Mouse (Mus musculus) fibroblast of lung, adult 2 months (primary cell): ENCODE measurements around the gene Mup5.
"Not testable (repeated sequence)": the region's sequence is repeated elsewhere in the genome, so short reads cannot be mapped to it uniquely, and the experiment has no call there.

Experiments used
- DNase-seq: peaks from one replicate; pipeline ENCODE4 v3.0.0-alpha.2; 2011; ENCODE audit warnings: low read depth

Mup5 gene

DNA sequence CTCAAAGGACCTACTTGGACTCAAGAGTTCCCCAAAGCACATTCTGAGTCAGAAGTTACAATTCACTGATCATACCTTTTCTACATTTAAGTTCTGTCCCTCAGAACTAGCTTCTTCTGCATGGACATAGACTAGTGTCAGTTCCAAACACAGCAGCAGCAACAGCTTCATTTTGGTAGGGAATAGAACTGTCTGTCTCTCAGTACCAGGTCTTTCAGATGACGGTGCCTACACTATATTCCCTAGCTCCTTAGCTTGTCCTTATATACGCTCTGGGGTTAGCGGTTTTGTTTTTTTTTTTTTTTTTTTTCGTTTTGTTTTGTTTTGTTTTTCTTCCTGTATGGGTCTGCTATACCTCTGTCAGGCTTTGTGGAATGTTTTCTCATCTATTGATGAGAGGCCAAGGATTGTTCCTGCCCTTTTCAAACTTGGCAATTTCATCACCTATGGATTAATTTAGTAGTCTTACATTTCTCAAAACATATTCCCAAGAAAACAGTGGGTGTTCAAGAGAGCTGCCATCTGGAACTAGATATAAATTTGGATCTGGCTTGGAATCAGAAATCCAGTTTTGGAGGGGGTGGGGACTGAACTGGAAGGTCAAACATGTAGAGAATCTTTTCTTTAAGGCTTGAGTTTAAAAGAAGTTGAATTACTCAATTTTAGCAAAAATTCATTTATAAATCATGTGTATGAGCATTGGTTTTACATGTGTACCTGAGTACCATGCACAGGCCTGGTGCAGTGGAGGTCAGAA is at the start of gene Mup5:
Gene Mup5 (minus strand): TSS at position 282 of the 757 bp plus-strand sequence.
- no peak for DNase-seq

GRCm38 (mm10) chr4:61858160-61858559 is 23.1 kb upstream of the Mup5 start:
- DNase-seq: no peak

DNA sequence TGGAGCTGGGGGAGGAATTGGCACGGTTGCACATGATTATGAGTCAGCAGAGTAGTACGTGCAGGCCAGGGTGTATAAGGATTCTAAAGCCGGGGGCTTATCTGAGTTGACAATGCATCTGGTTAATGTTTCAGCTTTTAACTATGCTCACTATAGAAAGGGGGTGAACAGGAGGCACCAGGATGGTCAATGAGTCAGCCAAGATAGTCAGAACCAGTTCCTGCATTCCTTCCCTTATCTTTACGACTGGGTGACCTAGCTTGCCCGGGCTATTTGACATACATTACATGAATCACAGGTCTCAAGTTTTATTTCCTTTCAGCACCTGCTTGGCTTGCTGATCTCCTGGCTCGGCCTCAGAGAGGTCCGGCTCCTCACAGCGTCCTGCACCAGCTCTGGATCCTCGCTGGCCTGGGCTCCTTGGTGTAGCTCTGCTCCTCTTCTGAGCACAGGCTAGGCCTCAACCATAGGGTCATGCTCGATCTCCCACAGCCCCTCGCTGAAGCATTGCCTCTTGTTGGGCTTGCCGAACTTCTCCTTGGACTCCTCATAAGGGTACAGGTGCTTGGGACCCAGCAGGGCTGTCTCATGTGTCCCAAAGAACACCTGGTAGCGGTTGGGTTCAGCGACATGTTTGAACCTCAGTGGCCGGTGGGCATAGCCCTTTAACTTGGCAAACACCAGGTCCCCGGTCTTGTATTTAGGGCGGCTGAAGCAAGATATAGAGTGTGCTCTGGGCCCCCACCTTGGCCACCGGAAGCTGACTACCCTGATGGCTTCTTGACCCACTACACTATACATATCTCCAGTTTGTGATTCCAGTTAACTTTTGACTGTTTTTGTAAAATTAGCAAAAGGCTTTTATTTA is 21.0 kb upstream of the Mup5 start:
- DNase-seq: no peak

DNA sequence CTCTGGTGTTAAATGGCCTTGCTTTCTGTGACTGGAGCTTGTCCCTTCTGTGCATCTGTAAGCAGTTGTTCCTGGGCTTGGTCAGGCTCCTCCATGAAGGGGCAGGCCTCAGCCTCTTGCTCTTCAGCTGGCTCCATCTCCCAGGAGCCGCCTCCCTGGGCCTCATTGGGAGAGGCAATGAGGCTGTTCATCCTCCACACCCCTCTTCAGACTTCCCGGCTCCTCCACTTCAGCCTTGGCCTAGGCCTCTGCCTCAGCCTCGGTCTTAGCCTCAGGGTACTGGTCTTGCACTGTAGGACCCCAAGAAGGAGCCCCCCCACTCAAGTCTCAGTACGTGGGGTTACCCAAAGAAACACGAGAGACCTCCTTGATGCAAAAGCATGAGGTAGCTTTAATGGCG is 20.3 kb upstream of the Mup5 start:
- DNase-seq: no peak

GRCm38 (mm10) chr4:61844758-61845455 is 9.9 kb upstream of the Mup5 start:
- no peak for DNase-seq

DNA sequence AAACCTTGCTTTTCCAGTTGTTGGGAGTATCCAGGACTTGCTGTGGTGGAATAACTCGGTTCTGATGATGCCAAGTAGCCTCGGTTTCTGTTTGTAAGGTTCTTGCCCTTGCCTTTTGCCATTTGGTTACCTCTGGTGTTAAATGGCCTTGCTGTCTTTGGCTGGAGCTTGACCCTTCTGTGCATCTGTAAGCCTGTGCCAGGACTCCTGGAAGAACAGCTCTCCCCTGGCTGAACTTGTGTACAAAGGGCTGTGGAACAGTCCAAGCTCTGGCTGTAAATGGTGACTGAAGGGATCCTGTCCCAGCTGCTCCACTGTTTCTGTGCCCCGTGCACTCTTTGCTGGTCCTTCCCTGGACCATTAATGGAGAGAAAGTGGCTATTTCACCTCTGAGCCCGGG is 5.8 kb downstream of the Mup5 start:
- no peak for DNase-seq

GRCm38 (mm10) chr4:61823185-61823584 is 11.8 kb downstream of the Mup5 start:
- no peak for DNase-seq

GRCm38 (mm10) chr4:61822541-61822940 is 12.5 kb downstream of the Mup5 start:
- DNase-seq: not testable (repeated sequence)

GRCm38 (mm10) chr4:61815602-61816001 is 19.4 kb downstream of the Mup5 start:
- no peak for DNase-seq

GRCm38 (mm10) chr4:61813435-61813834 is 21.6 kb downstream of the Mup5 start:
- no peak for DNase-seq

GRCm38 (mm10) chr4:61811193-61811592 is 23.8 kb downstream of the Mup5 start:
- DNase-seq: not testable (repeated sequence)

DNA sequence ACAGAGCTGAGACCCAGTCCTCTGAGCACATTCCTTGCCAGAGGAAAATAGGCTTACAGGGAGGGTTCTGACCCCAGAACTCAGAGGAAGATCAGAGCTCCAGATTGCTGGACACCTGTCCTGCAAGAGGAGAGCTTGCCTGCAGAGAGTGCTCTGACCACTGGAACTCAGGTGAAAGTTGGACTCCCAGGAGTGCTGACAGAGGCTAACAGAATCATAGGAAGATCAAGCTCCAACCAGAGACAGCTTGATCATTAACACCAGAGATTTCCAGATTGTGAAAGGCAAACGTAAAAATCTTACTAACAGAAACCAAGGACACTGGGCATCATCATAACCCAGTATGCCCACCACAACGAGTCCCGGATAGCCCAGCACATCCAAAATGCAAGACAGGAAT is 26.1 kb downstream of the Mup5 start:
- not testable (repeated sequence) for DNase-seq

DNA sequence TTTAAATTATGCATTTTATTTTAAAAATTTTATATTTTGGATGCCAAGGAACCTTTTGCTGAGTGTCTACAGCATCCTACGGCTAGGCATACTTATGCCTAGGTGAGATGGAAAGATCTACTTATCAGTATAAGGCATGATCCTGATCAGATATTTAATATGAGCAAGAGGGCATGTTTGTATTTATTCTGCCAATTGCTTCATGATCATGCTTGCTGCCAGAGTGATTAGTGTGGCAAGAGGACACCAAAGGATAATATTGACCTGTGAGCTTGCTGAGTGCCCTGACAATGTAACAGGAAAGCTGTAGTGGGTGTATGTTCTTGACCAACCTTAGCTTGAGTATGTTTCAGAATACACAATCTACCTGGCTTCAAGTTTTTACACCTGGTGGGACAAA is 45.3 kb downstream of the Mup5 start:
- DNase-seq: not testable (repeated sequence)

GRCm38 (mm10) chr4:61784231-61784630 is 50.8 kb downstream of the Mup5 start:
- DNase-seq: not testable (repeated sequence)

DNA sequence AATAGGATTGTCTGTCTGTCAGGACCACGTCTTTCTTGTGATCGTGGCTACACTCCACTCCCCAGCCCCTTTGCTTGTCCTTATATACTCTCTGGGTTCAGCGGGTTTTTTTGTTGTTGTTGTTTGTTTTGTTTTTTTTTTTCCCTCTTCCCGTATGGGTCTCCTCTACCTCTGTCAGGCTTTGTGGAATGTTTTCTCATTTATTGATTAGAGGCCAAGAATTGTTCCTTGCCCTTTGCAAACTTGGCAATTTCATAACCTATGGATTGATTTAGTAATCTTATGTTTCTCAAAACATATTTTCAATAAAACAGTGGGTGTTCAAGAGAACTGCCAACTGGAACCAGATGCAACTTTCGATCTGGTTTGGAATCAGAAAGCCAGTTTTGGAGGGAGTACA is 52.9 kb downstream of the Mup5 start, which contains the start of gene Mup19:
Gene Mup19 (minus strand): TSS at position 101 of the 400 bp plus-strand sequence.
- DNase-seq: not testable (repeated sequence)
